Mouse (Mus musculus): ENCODE results near the gene Dynlrb1. TPM values are rescaled to one million over a fixed set of nuclear protein-coding genes. Genes with fewer than 3 reads are reported as not detected.
A peak's percentile ranks its signal among the peaks of the same experiment; 100 is the strongest.

The Dynlrb1 gene
- polyA plus RNA-seq, 1 experiment from 2014 or later = 332 TPM

- ATAC-seq = no peak
- no peak overlapping the region for H3K4me2 ChIP-seq (replicated peaks)
- H3K9ac ChIP-seq = no peak overlapping the region
- H3K4me1 ChIP-seq (replicated peaks) = no peaks in the 10 kb centered on the region
- no peak overlapping the region for H3K4me3 ChIP-seq (replicated peaks)
- H3K9me3 ChIP-seq = no peaks in the 10 kb centered on the region
- no peak overlapping the region for H3K27ac ChIP-seq
- H3K27me3 ChIP-seq (replicated peaks) = no peaks in the 10 kb centered on the region
- no peaks in the 10 kb centered on the region for H3K36me3 ChIP-seq
- 88% methylated on average over 6 of the region's 6 CpGs for WGBS
These were observed 29.2 kb downstream of the Dynlrb1 start for GRCm38 (mm10) chr2:155265526-155265925.

- Histone ChIP-seq H3K9ac (no peak overlapping the region), H3K9me3 (no peaks in the 10 kb centered on the region), H3K4me2 (replicated peaks) (no peak overlapping the region), H3K4me3 (replicated peaks) (no peak overlapping the region), H3K27me3 (replicated peaks) (no peaks in the 10 kb centered on the region), H3K36me3 (no peaks in the 10 kb centered on the region), H3K27ac (no peak overlapping the region), H3K4me1 (replicated peaks) (no peaks in the 10 kb centered on the region)
- no peak for ATAC-seq
- 79% methylated on average over 5 of the region's 5 CpGs for WGBS
These were observed 30.6 kb downstream of the Dynlrb1 start for GRCm38 (mm10) chr2:155266896-155267295.

GRCm38 (mm10) chr2:155271957-155272356 is 35.6 kb downstream of the Dynlrb1 start:
- Histone ChIP-seq H3K4me2 (replicated peaks) (no peak overlapping the region), H3K4me3 (replicated peaks) (no peak overlapping the region), H3K4me1 (replicated peaks) (peaks cover 1% of the 10 kb centered on the region), H3K27ac (no peak overlapping the region), H3K9me3 (no peaks in the 10 kb centered on the region), H3K36me3 (no peaks in the 10 kb centered on the region), H3K9ac (no peak overlapping the region), H3K27me3 (replicated peaks) (no peaks in the 10 kb centered on the region)
- ATAC-seq = no peak
- WGBS = 86% methylated on average over 6 of the region's 6 CpGs

DNA sequence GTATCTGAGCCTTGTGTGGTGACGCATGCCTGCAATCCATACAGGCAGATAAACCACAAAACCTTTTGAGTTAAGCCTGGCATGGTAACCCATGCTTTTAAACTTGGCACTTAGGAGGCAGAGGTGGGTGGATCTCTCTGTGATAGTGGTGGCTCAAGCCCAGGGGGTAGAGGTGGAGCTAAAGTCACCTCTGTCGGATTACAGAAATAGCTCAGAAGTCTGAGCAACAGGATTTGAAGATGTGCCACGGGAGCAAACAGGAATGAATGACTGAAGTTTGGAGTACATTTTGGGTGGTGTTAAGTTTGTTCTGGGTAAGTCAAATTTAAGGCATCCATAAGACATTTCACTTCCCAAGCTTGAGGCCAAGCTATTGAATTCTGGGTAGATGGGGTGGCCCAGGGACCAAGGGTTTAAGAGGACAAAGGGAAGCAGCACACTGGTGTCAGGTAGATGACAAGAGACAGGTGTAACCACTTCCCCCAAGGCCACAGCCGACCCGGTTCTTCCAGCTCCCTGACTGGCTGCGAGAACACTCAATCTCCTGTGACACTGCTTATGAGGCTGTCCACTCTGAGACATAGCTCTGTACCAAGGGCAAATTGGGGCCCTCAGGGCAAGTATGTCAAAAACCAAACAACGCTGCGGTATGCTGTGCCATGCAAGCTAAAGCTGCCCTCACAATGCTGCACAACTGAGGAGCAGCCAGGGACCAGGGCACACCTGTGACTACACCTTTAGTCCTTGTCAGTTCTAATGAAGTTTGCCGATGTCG is 36.2 kb downstream of the Dynlrb1 start:
- H3K27me3 ChIP-seq (replicated peaks) = no peaks in the 10 kb centered on the region
- 75% methylated on average over 10 of the region's 10 CpGs for WGBS
- ATAC-seq = no peak
- no peak overlapping the region for H3K4me2 ChIP-seq (replicated peaks)
- no peak overlapping the region for H3K27ac ChIP-seq
- H3K4me1 ChIP-seq (replicated peaks) = peaks cover 8% of the 10 kb centered on the region
- no peaks in the 10 kb centered on the region for H3K36me3 ChIP-seq
- no peak overlapping the region for H3K4me3 ChIP-seq (replicated peaks)
- H3K9ac ChIP-seq = no peak overlapping the region
- H3K9me3 ChIP-seq = no peaks in the 10 kb centered on the region

- Histone ChIP-seq H3K4me1 (replicated peaks) (peaks cover 11% of the 10 kb centered on the region), H3K36me3 (no peaks in the 10 kb centered on the region), H3K4me3 (replicated peaks) (no peak overlapping the region), H3K27me3 (replicated peaks) (no peaks in the 10 kb centered on the region), H3K4me2 (replicated peaks) (no peak overlapping the region), H3K27ac (no peak overlapping the region), H3K9me3 (no peaks in the 10 kb centered on the region), H3K9ac (no peak overlapping the region)
- 86% methylated on average over 8 of the region's 8 CpGs for WGBS
- no peak for ATAC-seq
These were observed 37.3 kb downstream of the Dynlrb1 start for GRCm38 (mm10) chr2:155273603-155274002.

DNA sequence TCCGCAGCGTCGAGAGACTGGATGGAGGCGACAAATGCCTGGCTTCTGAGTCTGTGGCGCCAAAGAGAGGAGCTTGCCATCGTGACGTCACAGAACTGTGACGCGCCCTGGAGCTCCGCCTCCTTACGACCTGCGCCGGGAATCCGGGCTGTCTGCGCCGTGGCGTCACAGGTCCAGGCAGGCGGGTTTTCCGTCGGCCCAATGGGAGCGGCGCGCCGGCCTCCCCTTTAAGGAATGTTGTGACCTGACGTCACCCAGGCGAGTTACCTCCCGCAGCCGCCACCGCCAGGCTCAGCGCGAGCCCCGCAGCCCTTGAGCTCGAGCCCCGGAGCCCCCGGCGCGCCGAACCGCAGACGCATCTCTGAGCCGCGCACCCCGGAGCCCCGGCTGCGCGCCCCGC is 39.9 kb downstream of the Dynlrb1 start, which contains the start of gene Map1lc3a:
Gene Map1lc3a, plus strand, starts transcription at position 103 of the 400 bp plus-strand sequence.
- H3K36me3 ChIP-seq = 0 out of 2 replicates have a peak, but pooled peaks cover 4% of the 10 kb centered on the region
- peak within 1 kb of the TSS; percentile 87 for H3K9ac ChIP-seq
- no peaks in the 10 kb centered on the region for H3K27me3 ChIP-seq (replicated peaks)
- under 1% methylated on average over 47 of the region's 47 CpGs for WGBS
- no peaks in the 10 kb centered on the region for H3K9me3 ChIP-seq
- H3K4me3 ChIP-seq (replicated peaks) = peak within 1 kb of the TSS; percentile 100
- peaks cover 11% of the 10 kb centered on the region for H3K4me1 ChIP-seq (replicated peaks)
- peak within 1 kb of the TSS; percentile 85 for H3K4me2 ChIP-seq (replicated peaks)
- peak; percentile 94 for ATAC-seq
- H3K27ac ChIP-seq = peak within 1 kb of the TSS; percentile 89

DNA sequence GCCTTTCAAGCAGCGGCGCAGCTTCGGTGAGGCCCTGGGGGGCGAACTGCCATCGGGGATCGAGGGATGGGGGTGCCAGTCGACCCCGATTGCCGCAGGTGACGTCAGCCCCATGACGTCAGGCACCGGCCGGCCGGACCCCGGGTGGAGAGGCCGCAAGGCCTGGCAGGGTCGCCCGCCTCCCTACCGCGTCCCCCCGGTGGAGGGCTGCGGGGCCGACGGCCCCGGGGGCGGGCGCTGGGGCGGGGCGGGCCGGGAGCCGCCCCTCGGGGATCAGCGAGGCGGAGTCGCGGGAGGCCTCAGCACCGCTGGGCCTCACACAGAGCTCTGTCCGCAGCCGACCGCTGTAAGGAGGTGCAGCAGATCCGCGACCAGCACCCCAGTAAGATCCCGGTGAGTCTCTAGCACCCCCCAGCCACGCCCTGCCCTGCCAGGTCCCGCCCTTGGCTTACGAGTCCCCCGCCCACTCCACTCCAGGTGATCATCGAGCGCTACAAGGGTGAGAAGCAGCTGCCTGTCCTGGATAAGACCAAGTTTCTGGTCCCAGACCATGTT is 40.4 kb downstream of the Dynlrb1 start:
- WGBS = under 1% methylated on average over 49 of the region's 49 CpGs
- peak overlapping the region; percentile 100 for H3K4me3 ChIP-seq (replicated peaks)
- H3K4me2 ChIP-seq (replicated peaks) = peak overlapping the region; percentile 85
- H3K27ac ChIP-seq = peak overlapping the region; percentile 89
- H3K27me3 ChIP-seq (replicated peaks) = no peaks in the 10 kb centered on the region
- H3K36me3 ChIP-seq = 0 out of 2 replicates have a peak, but pooled peaks cover 4% of the 10 kb centered on the region
- H3K4me1 ChIP-seq (replicated peaks) = peaks cover 11% of the 10 kb centered on the region
- ATAC-seq = peak; percentile 96
- peak overlapping the region; percentile 87 for H3K9ac ChIP-seq
- H3K9me3 ChIP-seq = no peaks in the 10 kb centered on the region

GRCm38 (mm10) chr2:155277721-155278120 is 41.4 kb downstream of the Dynlrb1 start:
- no peaks in the 10 kb centered on the region for H3K27me3 ChIP-seq (replicated peaks)
- no peak overlapping the region for H3K9ac ChIP-seq
- ATAC-seq = no peak
- no peaks in the 10 kb centered on the region for H3K9me3 ChIP-seq
- no peak overlapping the region for H3K4me3 ChIP-seq (replicated peaks)
- peak overlapping the region; percentile 85 for H3K4me2 ChIP-seq (replicated peaks)
- H3K27ac ChIP-seq = no peak overlapping the region
- H3K4me1 ChIP-seq (replicated peaks) = peaks cover 11% of the 10 kb centered on the region
- 82% methylated on average over 2 of the region's 2 CpGs for WGBS
- H3K36me3 ChIP-seq = 0 out of 2 replicates have a peak, but pooled peaks cover 4% of the 10 kb centered on the region

DNA sequence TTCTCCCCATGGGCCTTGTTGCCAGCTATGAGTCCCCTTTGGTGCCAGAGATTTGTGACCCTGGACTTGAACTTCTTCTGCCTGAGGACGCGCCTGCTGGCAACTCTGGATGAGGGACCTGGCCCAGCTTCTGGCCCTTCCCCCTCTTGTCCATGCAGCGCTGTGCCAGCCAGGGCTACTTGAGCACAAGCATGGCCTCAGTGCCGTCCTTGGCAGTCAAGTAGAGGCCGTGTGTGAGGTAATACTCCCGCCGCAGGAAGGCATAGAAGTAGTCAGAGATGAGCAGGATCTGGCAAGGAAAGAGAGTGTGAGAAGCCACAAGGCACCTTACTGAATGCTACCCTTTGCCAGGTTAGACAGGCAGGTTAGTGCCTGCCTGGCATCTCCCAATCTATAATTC is 42.0 kb downstream of the Dynlrb1 start:
- peaks cover 11% of the 10 kb centered on the region for H3K4me1 ChIP-seq (replicated peaks)
- no peak overlapping the region for H3K27ac ChIP-seq
- H3K9me3 ChIP-seq = no peaks in the 10 kb centered on the region
- 0 out of 2 replicates have a peak, but pooled peaks cover 8% of the 10 kb centered on the region for H3K36me3 ChIP-seq
- H3K27me3 ChIP-seq (replicated peaks) = no peaks in the 10 kb centered on the region
- H3K4me3 ChIP-seq (replicated peaks) = no peak overlapping the region
- H3K9ac ChIP-seq = no peak overlapping the region
- no peak overlapping the region for H3K4me2 ChIP-seq (replicated peaks)
- no peak for ATAC-seq
- 89% methylated on average over 7 of the region's 7 CpGs for WGBS

DNA sequence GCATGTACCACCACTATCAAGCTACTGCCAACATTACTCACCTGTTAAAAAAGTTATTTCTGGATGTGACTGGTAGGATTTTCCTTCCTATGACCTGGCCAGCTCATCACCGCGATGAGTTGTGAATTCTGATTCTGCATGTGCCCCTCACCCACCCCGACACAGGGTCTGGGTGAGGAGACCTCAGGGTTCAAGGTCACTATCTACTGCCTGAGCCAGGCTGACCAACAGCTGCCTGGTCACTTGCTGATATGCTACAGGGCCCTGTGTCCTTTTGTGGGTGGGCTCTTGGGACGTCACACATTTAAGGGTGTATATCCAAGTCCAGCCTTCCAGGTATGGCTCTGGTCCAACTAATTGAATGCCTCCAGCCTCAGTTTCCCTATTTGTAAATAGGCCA is 42.8 kb downstream of the Dynlrb1 start:
- no peak for ATAC-seq
- Histone ChIP-seq H3K9me3 (no peaks in the 10 kb centered on the region), H3K4me2 (replicated peaks) (no peak overlapping the region), H3K27ac (no peak overlapping the region), H3K9ac (no peak overlapping the region), H3K4me1 (replicated peaks) (peaks cover 11% of the 10 kb centered on the region), H3K4me3 (replicated peaks) (no peak overlapping the region), H3K36me3 (0 out of 2 replicates have a peak, but pooled peaks cover 8% of the 10 kb centered on the region), H3K27me3 (replicated peaks) (no peaks in the 10 kb centered on the region)
- 92% methylated on average over 4 of the region's 4 CpGs for WGBS

GRCm38 (mm10) chr2:155280116-155280515 is 43.8 kb downstream of the Dynlrb1 start:
- H3K9ac ChIP-seq = no peak overlapping the region
- H3K4me1 ChIP-seq (replicated peaks) = peaks cover 11% of the 10 kb centered on the region
- H3K27ac ChIP-seq = no peak overlapping the region
- H3K4me2 ChIP-seq (replicated peaks) = no peak overlapping the region
- ATAC-seq = no peak
- no peaks in the 10 kb centered on the region for H3K9me3 ChIP-seq
- no peaks in the 10 kb centered on the region for H3K27me3 ChIP-seq (replicated peaks)
- H3K4me3 ChIP-seq (replicated peaks) = no peak overlapping the region
- H3K36me3 ChIP-seq = 0 out of 2 replicates have a peak, but pooled peaks cover 8% of the 10 kb centered on the region
- 80% methylated on average over 2 of the region's 2 CpGs for WGBS

DNA sequence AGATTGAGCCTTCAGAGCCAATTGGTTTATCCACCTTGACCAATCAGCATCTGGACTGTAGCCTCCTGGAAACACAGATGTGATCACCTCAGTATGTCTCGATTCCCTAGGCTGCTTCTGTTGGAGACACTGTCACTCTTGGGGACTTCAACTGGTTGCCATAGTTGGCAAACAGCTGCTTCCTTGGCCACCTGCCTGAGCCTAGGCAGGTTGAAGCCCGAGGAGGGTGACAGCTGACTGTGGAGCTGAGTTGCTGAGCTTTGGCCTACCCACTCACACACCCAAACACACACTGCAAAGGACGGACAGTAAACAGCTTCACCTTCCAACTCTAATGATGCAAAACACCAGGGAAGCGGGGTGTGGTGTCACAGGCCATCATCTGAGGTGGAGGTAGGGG is 47.5 kb downstream of the Dynlrb1 start:
- ATAC-seq = no peak
- Histone ChIP-seq H3K4me3 (replicated peaks) (no peak overlapping the region), H3K9ac (no peak overlapping the region), H3K4me1 (replicated peaks) (no peaks in the 10 kb centered on the region), H3K9me3 (no peaks in the 10 kb centered on the region), H3K27me3 (replicated peaks) (no peaks in the 10 kb centered on the region), H3K27ac (0 out of 2 replicates have a peak overlapping the region, but pooled peaks have one; percentile 34), H3K36me3 (0 out of 2 replicates have a peak, but pooled peaks cover 8% of the 10 kb centered on the region), H3K4me2 (replicated peaks) (no peak overlapping the region)
- WGBS = 83% methylated on average over 4 of the region's 4 CpGs
